Comparison of ENCODE assay signal across 11 mouse cellular contexts in genomic region chr10:121263520-121264203, GRCm38 (mm10).
DNase-seq lines count a peak whose midpoint lies in the region; ATAC-seq and TF ChIP-seq lines count a peak whose summit lies in the region.
"Had no signal": no experiment of that assay in that cellular context is flagged by ENCODE, and none has a peak within 500 bp of the region (broad histone marks: within the 10 kb centered on the region; RNA-seq: fewer than 3 reads in every experiment).

No protein-coding gene starts in this region.

- no peak overlapping the region; the same call in 1 of the 2 replicates for H3K27ac ChIP-seq in liver, postnatal 0 days (ENCODE audit: low read depth)
- H3K27ac ChIP-seq in liver, embryonic 11.5 days (ENCODE audit: low read depth, low read length), result no peak overlapping the region
- peak overlapping the region; percentile 54 for H3K27ac ChIP-seq in bone marrow, adult 2 months (ENCODE audit: control insufficient read depth, insufficient read depth, low read depth, low read length, poor library complexity)
- H3K27ac ChIP-seq in intestine, embryonic 15.5 days, result peak overlapping the region; percentile 44; the same call in 1 of the 2 replicates
- H3K27ac ChIP-seq: hindbrain, embryonic 15.5 days; limb, embryonic 15.5 days had no signal

- H3K4me2 ChIP-seq in liver, postnatal 0 days (ENCODE audit: low read depth, low read length), result peak overlapping the region; percentile 41
- H3K4me2 ChIP-seq in liver, embryonic 11.5 days, result no peak overlapping the region
- H3K4me2 ChIP-seq in intestine, embryonic 15.5 days (replicated peaks), result peak overlapping the region; percentile 54
- H3K4me2 ChIP-seq: hindbrain, embryonic 15.5 days; limb, embryonic 15.5 days had no signal

- peak; percentile 46; the same call in 1 of the 2 replicates for ATAC-seq in liver, postnatal 0 days
- ATAC-seq in liver, embryonic 11.5 days (replicated peaks; ENCODE audit: low FRiP score), result no peak
- peak; percentile 76 for ATAC-seq in intestine, embryonic 15.5 days

- H3K4me3 ChIP-seq in liver, postnatal 0 days (ENCODE audit: low read depth, low read length), result no peak overlapping the region
- H3K4me3 ChIP-seq in liver, embryonic 11.5 days (ENCODE audit: low read depth, low read length), result no peak overlapping the region
- peak overlapping the region; percentile 29 for H3K4me3 ChIP-seq in bone marrow, adult 2 months (replicated peaks; ENCODE audit: control insufficient read depth, low read depth, low read length)
- peak overlapping the region; percentile 10; the same call in 1 of the 2 replicates for H3K4me3 ChIP-seq in intestine, embryonic 15.5 days (replicated peaks)
- H3K4me3 ChIP-seq: hindbrain, embryonic 15.5 days; limb, embryonic 15.5 days had no signal

- H3K27me3 ChIP-seq in liver, postnatal 0 days (ENCODE audit: insufficient read depth, low read length), result no peaks in the 10 kb centered on the region
- H3K27me3 ChIP-seq in liver, embryonic 11.5 days (replicated peaks; ENCODE audit: control insufficient read depth, insufficient read depth, low read length), result no peaks in the 10 kb centered on the region
- 0 out of 2 replicates have a peak, but pooled peaks cover 5% of the 10 kb centered on the region for H3K27me3 ChIP-seq in intestine, embryonic 15.5 days (replicated peaks)
- H3K27me3 ChIP-seq: hindbrain, embryonic 15.5 days; limb, embryonic 15.5 days had no signal

- no peak for TF ChIP-seq CTCF in liver, postnatal 0 days (IDR thresholded peaks at IDR 0.05; ENCODE audit: low read depth)
- TF ChIP-seq CTCF in bone marrow, adult 2 months (IDR thresholded peaks at IDR 0.05; ENCODE audit: control insufficient read depth, insufficient read depth, low read length), result no peak

- WGBS in liver, postnatal 0 days (ENCODE audit: insufficient replicate concordance), result 49% methylated on average over 21 of the region's 21 CpGs
- WGBS in liver, embryonic 11.5 days, result 78% methylated on average over 21 of the region's 21 CpGs
- 32% methylated on average over 21 of the region's 21 CpGs for WGBS in bone marrow, adult 2 months
- 31% methylated on average over 21 of the region's 21 CpGs for WGBS in intestine, embryonic 15.5 days

- no peak overlapping the region for H3K9ac ChIP-seq in liver, postnatal 0 days (replicated peaks)
- no peak overlapping the region for H3K9ac ChIP-seq in liver, embryonic 11.5 days (ENCODE audit: low read depth, low read length)
- H3K9ac ChIP-seq in intestine, embryonic 15.5 days, result no peak overlapping the region
- H3K9ac ChIP-seq: hindbrain, embryonic 15.5 days; limb, embryonic 15.5 days had no signal

- H3K36me3 ChIP-seq in liver, postnatal 0 days (replicated peaks; ENCODE audit: insufficient read depth, low read length), result no peaks in the 10 kb centered on the region
- H3K36me3 ChIP-seq in liver, embryonic 11.5 days (ENCODE audit: control insufficient read depth, insufficient read depth, low read length), result no peaks in the 10 kb centered on the region
- no peaks in the 10 kb centered on the region for H3K36me3 ChIP-seq in intestine, embryonic 15.5 days
- H3K36me3 ChIP-seq: limb, embryonic 15.5 days had no signal

- DNase-seq in liver, postnatal 0 days, result no peak
- DNase-seq in liver, embryonic 11.5 days (ENCODE audit: low spot score), result no peak
- peak; percentile 84 for DNase-seq in telencephalon, adult 2 months (ENCODE audit: low read depth, low spot score)
- no peak for DNase-seq in cerebellum, adult 9-11 months
- DNase-seq in ovary, postnatal 14 days (ENCODE audit: low spot score), result no peak
- DNase-seq in embryo, embryonic 11 days, result no peak
- DNase-seq: gastrocnemius, postnatal 10 days had no signal

- no peaks in the 10 kb centered on the region; the same call in none of the 2 replicates for H3K4me1 ChIP-seq in liver, postnatal 0 days (ENCODE audit: insufficient read depth)
- no peaks in the 10 kb centered on the region for H3K4me1 ChIP-seq in liver, embryonic 11.5 days (replicated peaks; ENCODE audit: control insufficient read depth, insufficient read depth, low read length)
- peaks cover 6% of the 10 kb centered on the region; the same call in 1 of the 2 replicates for H3K4me1 ChIP-seq in bone marrow, adult 2 months (ENCODE audit: control insufficient read depth, insufficient read depth, low read length)
- H3K4me1 ChIP-seq in intestine, embryonic 15.5 days (replicated peaks), result peaks cover 2% of the 10 kb centered on the region; the same call in 1 of the 2 replicates
- H3K4me1 ChIP-seq: hindbrain, embryonic 15.5 days had no signal

- TF ChIP-seq EP300 in liver, postnatal 0 days (IDR thresholded peaks at IDR 0.05; ENCODE audit: low read depth), result no peak

- no peak for TF ChIP-seq POLR2A in bone marrow, adult 2 months (IDR thresholded peaks at IDR 0.05; ENCODE audit: borderline replicate concordance, control insufficient read depth, low read depth, low read length)

- no peaks in the 10 kb centered on the region for H3K9me3 ChIP-seq in liver, postnatal 0 days (ENCODE audit: low read length)
- H3K9me3 ChIP-seq in liver, embryonic 11.5 days (ENCODE audit: control insufficient read depth, low read length), result no peaks in the 10 kb centered on the region; the same call in 1 of the 2 replicates
- H3K9me3 ChIP-seq in intestine, embryonic 15.5 days, result no peaks in the 10 kb centered on the region
- H3K9me3 ChIP-seq: hindbrain, embryonic 15.5 days; limb, embryonic 15.5 days had no signal

Comparison
In these comparisons a context has a peak if more than half of its experiments do, and no peak if none do; other contexts are left out.
1. H3K27ac ChIP-seq: peak in bone marrow, adult 2 months (single experiment) and intestine, embryonic 15.5 days (single experiment); none in liver, postnatal 0 days (single experiment) and liver, embryonic 11.5 days (single experiment).
2. H3K4me3 ChIP-seq: peak in bone marrow, adult 2 months (single experiment) and intestine, embryonic 15.5 days (single experiment); none in liver, postnatal 0 days (single experiment) and liver, embryonic 11.5 days (single experiment).